Mouse (Mus musculus) cerebral cortex, adult 2 months (tissue): Measurements from ENCODE around the gene D2hgdh.

Experiments used
- WGBS: fragments of 180-500 bp; shearing (Covaris S2); methylation state at CpG from one replicate; pipeline ENCODE4 v1.1.7; 2018; 5-methylcytosine and 5-hydroxymethylcytosine counted together

Gene D2hgdh

DNA sequence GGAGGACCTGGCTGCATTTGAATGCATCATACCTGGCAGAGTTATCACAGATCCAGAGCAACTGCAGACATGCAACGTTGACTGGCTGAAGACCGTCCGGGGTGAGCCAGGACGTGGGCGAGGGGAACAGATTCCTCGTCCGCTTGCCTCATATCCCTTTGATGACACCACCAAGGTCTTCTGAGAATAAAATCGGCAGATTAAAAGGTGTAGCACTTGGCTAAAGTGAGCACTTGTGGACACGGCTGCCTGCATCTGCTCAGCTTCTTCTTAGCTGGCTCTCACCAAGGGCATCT lies 1.8 kb downstream of the D2hgdh start:
- WGBS = 91% methylated on average over 9 of the region's 9 CpGs

DNA sequence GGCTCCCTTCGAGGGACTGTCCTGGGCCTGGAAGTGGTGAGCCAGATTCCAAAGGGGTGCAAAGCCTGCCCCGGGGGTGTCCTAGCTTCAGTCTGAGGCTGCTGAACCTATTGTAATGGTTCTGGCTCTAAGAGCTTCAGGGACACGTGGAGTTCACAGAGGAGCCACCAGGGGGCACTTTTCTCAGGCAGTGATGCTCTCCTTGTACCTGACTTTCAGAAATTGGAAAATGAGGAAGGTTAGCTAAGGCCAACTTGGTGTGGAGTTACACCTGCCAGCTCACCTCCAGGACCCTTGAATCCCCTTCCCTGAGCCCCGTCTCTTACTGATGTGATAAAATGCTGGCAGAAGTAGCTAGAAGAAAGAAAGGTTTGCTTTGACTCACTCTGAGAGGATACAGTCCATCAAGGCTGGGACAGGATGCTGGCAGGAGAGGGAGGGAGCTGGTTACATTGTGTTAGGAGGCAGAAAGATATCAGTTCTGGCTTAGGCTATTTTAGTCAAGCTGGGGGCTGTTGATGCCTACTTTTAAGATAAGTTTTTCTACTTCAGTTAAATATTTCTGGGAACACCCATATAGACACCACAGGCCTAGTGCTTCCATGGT lies 8.1 kb downstream of the D2hgdh start:
- 66% methylated on average over 3 of the region's 4 CpGs for WGBS

DNA sequence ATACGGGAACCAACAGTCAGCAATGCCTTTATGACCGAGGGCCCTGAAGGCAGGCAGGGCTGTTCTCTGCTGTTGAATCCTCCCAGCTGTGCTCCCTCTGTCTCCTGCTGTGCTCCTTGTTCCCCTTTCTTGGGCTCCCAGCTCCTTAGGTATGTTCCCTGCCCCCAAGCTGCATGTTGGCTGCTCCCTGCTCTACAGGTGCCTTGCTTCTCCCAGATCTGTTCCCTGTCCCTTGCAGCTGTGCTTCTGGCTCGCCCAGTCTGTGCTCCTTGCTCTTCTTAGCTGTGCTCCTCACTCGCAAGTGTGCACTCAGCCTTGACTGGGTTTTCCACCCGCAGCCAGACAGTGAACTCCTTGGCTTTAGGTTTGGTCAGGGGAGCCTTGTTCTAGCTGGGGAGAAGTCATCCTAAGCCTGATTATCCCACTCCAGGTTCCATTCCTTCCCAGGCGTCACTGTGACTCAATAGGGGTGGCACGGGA lies 10.0 kb downstream of the D2hgdh start:
- WGBS = 87% methylated on average over 7 of the region's 7 CpGs

DNA sequence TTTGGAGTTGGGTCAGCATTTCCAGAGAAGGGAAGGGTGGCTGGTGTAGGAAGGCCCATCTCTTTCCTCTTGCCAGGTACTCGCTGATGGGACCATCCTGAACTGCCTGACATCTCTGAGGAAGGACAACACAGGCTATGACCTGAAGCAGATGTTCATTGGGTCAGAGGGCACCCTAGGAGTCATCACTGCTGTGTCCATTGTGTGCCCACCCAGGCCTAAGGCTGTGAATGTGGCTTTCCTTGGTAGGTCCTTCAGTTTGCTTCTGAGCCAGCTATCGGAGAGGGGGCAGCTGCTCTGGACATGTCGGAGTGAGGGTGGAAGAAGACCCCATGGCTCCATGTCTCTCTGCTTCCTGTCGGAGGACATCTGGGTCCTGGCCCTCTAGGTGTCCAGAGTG lies 10.5 kb downstream of the D2hgdh start:
- 91% methylated on average over 4 of the region's 4 CpGs for WGBS

DNA sequence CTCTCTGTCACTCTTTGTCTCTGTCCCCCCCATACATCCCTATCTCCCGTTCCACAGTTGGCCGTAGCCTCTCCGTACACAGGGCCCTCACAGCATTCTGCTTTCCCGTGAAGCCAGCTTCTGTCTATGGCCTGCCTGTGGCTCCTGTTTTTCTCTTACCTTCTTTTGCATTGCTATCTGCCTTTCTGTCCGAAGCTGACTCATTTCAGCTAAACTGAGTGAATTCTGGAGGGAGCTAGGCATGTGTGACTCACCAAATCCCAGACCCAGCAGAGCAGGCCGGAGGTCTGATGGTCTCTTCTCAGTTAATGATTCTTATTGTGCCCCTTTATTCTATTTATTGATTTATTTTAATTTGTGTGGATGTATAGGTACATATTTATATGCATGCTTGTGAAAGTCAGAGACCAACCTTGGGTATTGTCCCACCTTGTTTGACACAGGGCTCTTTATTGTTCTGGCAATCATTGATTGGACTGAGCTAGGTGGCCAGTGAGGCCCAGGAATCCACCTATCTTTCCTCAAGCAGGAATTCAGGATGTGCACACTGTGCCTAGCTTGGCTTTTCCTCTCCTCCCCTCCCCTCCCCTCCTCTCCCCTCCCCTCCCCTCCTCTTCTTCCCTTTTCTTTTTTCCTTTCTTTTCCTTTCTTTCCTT lies 11.3 kb downstream of the D2hgdh start:
- 83% methylated on average over 6 of the region's 6 CpGs for WGBS

DNA sequence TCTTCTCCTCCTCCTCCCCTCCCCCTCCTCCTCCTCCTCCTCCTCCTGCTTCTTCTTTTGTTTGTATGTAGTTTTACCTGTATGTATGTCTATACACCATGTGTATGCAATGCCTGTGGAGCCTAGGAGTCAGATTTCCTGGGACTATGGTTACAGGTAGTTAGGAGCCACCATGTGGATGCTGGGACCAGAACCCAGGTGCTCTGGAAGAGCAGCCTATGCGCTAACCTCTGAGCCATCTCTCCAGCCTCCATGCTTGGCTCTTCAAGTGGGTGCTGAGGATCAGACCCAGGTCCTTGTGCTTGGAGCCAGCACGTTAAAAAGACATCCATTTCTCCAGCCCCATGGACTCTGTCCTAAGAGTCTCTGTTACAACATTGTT lies 11.8 kb downstream of the D2hgdh start:
- 96% methylated on average over 2 of the region's 2 CpGs for WGBS

DNA sequence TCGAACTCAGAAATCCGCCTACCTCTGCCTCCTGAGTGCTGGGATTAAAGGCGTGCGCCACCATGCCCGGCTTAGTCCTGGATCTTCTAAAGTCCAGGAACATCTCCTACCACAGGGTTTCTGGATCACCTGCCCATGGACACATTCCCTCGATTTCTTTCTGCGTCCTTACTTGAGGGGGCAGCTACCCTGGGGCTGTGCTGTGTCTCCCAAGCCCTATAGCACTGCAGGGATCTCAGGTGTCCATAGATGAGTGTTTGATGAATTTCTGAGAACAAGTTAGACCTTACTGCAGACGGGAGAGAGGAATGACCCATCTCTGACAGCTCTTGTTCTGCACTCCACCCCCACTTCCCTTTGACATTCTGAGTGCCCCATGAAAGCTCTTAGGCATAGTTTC lies 12.6 kb downstream of the D2hgdh start:
- 97% methylated on average over 8 of the region's 8 CpGs for WGBS

DNA sequence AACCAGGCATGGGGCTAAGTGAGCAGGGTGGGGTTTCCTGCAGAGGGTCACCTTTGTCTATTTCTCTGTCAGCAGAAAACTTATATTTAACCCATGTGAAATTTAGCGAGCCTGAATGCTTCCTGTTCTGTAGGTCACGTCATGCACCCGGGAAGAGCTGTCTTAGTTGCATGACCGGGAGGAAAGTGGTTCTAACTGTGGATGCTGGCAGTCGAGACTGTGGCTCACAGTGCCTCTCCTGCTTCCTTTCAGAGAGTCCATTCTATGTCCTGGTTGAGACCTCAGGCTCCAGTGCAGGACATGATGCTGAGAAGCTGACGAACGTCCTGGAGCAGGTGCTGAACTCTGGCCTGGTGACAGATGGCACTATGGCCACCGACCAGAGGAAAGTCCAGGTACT lies 13.9 kb downstream of the D2hgdh start:
- WGBS = 94% methylated on average over 8 of the region's 8 CpGs

DNA sequence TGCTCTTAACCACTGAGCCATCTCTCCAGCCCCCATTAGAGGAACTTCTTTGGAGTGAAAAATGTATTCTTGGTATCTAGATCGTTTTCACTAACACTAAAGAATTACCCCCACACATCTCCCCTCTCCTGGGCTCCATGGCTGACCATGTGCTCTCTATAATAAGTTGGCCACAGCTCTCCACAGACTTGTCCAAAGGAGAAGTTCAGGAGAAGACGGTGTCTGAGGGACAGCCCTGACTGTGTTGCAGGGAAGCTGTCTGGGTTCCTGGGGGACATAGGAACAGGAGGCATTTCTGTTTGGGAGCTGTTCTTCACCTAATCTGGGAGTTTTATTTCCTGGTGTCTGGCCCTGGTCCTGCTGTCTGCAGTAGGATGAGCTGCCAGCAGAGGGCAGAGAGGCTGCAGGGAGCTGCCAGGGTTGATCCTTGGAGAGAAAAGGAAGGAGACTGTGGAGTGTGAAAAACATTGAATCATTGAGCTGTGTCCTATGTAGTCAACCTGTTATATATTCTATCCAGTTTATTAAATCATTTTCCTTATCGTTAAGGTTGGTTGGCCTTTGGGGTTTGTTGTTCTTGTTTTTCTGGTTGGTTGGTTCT lies 21.2 kb downstream of the D2hgdh start:
- 51% methylated on average over 2 of the region's 3 CpGs for WGBS

DNA sequence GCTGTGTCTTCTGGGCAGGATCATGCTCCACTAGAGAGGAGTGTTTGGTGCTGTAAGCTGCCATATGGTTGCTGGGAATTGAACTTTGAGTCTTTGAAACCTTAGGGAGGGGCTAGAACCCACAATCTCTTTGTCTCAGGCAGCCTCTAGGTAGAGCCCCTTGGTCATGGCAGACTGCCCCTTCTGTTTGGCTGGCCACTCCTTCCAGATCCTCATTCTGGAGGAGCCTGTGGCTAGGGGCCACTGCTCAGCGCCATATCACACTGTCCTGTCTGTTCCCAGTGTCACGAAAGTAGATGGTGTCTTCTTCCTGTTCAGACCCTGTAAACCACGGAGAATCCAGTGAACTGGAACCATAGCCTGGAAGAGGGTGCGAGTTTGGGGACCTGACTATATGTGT lies 31.1 kb downstream of the D2hgdh start:
- 94% methylated on average over 4 of the region's 4 CpGs for WGBS

DNA sequence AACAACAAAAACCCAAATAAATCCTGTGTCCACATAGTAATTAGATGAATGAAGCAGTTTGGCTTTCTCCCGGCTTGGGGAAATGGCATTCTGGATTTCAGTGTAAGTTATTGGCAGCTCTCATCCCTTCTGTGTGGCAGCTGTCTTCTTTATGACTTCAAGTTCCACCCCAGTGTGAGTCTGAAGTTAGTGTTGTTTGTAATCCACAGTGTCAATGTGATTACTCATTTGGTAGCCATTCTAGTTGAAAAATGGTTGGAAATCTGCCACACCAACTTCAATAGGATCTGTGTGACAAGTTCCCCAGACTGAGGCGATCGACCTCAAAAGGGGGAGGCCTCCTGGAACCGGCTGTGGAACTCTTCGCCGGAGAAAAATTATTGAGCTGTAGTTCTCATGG lies 32.7 kb downstream of the D2hgdh start:
- WGBS = 58% methylated on average over 6 of the region's 6 CpGs

DNA sequence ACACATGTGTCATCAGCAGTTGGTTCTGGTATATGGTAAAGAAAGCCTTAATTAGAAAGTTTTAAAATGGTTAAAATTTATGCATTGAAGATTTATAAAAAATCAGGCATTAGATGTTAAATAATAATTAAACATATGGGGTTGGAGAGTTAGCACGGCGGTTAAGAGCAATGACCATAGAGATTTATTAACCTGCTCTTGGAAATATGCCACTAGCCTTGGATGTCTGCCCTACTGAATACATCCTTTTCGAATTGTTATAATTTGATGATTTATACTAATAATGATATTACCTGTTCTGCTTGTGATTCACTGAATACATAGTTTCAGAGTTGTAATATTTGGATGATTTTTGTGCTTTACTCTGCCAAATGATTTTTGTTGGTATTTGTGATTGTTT lies 33.3 kb downstream of the D2hgdh start:
- WGBS = 81% methylated on average over 3 of the region's 3 CpGs

DNA sequence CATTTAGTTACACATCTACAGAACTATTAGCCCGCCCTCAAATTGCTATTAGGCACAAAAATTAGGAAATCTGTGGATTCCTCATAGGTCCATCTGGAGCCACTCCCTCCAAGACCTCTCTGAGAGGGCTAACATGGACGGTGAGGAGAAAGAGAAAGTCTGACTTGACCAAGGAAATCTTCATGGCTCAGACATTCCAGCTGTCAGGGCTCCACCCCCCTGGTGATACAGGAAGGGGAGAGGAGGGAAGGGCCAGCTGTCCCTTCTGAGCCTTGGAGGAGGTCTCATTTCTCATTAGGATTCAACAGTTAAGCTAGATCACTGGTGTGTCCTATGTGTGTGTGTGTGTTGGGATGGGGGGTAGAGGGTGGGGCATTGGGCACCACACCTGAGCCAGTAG lies 36.3 kb downstream of the D2hgdh start, which contains the start of gene Gal3st2:
Gene Gal3st2, plus strand, starts transcription at position 259 of the 400 bp plus-strand sequence.
- 77% methylated on average over 2 of the region's 2 CpGs for WGBS

DNA sequence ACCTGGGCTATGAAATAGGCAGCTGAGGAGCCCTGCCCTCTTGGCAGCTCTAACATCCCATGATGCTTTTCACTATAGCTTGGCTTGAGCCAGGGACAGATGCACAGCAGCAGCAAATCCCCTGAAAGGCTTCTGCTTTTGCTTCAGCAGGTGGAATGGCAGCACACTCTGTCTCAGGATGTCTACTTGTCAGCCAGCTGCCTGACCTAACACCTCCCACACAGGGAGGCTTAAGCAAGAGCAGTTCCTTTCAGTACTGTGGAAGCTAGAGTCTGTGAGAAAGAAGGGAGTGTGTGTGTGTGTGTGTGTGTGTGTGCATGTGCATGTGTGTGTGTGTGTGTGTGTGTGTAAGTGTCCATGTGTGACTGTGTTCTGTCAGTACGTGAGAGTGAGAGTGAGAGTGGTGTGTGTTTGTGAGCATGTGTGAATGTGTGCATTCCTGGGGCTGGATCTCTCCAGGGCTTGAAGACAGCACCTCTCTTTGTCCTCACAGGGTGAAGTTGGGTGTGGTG lies 46.9 kb downstream of the D2hgdh start:
- WGBS = 40% methylated on average over 1 of the region's 1 CpGs

DNA sequence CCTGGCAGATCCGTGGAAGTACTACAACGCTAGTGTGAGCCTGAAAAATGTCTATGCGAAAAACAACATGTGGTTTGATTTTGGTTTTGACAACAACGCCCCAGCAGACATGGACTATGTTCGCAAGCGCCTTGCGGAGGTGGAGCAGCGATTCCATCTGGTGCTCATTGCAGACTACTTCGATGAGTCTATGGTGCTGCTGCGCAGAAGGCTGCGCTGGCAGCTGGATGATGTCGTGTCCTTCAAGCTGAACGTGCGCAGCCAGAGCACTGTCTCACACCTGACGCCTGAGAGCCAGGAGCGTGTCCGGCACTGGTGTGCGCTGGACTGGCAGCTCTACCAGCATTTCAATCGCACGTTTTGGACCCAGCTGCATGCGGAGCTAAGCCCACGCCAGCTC lies 49.7 kb downstream of the D2hgdh start:
- WGBS = 73% methylated on average over 17 of the region's 22 CpGs

DNA sequence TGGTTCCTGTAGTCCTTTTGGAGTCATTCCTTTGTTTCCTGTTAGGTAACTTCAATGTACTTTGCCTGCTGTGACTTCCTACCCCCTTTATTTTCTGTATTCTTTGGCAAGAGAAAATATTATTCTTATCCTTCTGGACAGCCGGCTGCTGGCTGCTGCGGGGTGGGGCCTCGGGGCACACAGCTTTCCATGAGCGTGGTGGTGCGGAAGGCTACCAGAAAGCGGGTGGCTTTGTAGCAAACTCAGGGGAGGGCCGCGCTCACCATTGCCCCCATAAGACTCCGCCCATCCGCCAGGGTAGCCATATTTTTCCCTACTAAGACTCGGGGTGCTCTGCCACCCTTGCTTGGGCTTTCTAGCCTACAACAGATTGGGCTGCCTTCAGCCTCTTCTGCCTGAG lies 57.1 kb downstream of the D2hgdh start:
- no CpG with 5 or more reads among the region's 11 CpGs for WGBS

DNA sequence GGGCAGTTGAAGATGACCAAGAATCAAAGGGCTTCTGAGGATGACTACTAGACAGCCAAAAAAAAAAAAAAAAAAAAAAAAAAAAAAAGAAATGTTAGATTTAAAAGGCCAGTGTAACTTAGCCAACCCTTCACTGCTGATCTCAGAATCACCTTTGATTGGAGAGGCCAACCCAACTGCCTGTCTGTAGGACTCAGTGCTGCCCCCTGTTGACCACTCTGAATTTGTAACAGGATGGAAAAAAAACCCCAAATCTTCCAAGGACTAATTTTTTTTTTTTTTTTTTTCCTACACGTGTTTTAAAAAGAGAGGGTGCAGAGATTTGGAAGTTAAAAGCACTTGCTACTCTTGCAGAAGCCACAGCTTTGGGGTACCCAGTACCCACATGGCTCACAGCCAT lies 66.2 kb downstream of the D2hgdh start:
- WGBS = 70% methylated on average over 1 of the region's 1 CpGs

DNA sequence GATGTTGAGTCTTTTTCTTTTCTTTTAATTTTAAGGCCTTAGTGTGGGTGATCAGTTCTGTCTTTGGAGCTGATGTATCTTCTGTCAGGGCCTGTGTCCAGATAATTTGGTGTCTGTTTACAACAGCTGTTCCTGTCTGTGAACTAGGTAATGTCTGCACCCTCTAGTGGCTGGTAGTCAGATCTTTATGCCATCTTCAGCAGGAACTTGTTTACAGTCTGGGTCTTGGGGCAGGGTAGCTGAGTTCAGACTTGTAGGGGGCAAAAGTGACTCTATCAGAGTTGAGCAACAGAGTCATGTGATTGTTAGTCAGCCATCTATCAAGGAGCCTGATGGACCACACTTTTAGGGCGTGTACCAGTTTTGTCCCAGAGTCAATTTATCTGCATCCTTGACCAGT lies 72.7 kb downstream of the D2hgdh start:
- WGBS = no CpG with 5 or more reads among the region's 1 CpGs

DNA sequence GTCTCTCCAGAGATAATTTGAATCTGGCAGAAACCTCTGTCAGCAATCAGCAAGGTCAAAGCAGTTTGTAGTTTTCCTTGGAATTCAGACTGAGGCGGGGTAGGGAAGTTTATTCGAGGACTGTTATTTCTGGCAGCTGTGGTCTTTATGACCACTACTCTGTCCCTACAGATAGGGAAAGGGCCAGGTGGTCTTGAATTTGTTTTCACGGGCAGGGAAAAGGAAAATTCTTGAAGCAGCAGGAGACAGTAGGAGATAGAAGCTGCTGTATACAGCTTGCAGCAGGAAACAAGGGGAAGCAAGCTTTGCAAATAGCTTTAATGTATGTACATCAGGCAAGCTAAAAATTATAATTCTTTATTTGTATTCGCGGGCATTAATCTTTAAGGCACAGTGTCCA lies 76.6 kb downstream of the D2hgdh start:
- WGBS = 37% methylated on average over 5 of the region's 5 CpGs
